Mouse (Mus musculus) MEL (cell line): ENCODE data around the gene Abca5.

Experiments used
- CTCF ChIP-seq, 3 experiments: IDR thresholded peaks in 2 of 3; conservative IDR thresholded peaks in 1 of 3; 2 replicates each; pipeline ENCODE4 v1.5.1; 2011 to 2012; ENCODE audit warnings: low read length in 3 of 3, low read depth in 2 of 3, mild to moderate bottlenecking in 2 of 3, improper control_type of control experiment in 1 of 3, inconsistent platforms in 1 of 3, mixed read lengths in 1 of 3, moderate library complexity in 1 of 3; ENCODE audit not compliant: control insufficient read depth in 1 of 3, insufficient read depth in 1 of 3, poor library complexity in 1 of 3, severe bottlenecking in 1 of 3
- JUND ChIP-seq: IDR thresholded peaks from 2 replicates; pipeline ENCODE4 v1.6.1; 2011; ENCODE audit warnings: low read depth, mild to moderate bottlenecking, improper control_type of control experiment, low read length
- MYB ChIP-seq: IDR thresholded peaks from 2 replicates; pipeline ENCODE4 v1.6.1; 2011; ENCODE audit warnings: mild to moderate bottlenecking, low read depth, low read length, improper control_type of control experiment
- RCOR1 ChIP-seq: IDR thresholded peaks from 2 replicates; pipeline ENCODE4 v1.6.1; 2012; ENCODE audit warnings: low read depth, mild to moderate bottlenecking, inconsistent platforms, low read length, improper control_type of control experiment

DNA sequence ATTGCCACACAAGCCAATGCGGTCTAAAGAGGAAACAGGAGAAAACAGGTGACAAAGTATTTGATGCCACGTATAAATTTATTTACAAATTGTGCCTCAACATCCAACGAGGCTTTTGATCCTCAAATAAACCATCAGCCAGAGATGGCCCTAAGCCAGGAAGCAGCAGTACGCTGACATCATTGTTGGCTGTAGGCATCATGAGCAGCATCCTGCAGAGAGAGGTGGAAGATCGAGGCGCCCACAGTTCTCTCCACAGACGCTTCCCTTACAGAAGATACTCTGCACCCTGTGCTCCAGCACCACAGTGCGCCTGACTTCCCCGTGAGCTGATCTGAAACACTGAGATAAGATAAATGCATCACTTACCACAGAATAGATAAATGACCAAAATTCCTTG, 49.8 kb downstream of the Abca5 start:
- TF ChIP-seq MYB (no peak), CTCF (IDR thresholded peaks at IDR 0.05 in 2 of 3, conservative IDR thresholded peaks at IDR 0.05 in 1 of 3; ENCODE audit: control insufficient read depth in 1 of 3, insufficient read depth in 1 of 3, low read depth in 2 of 3, low read length in 3 of 3, poor library complexity in 1 of 3, severe bottlenecking in 1 of 3) (no peak), RCOR1 (no peak), JUND (no peak)
